Mouse (Mus musculus): ENCODE measurements around the gene Fbf1.

The Fbf1 gene

DNA sequence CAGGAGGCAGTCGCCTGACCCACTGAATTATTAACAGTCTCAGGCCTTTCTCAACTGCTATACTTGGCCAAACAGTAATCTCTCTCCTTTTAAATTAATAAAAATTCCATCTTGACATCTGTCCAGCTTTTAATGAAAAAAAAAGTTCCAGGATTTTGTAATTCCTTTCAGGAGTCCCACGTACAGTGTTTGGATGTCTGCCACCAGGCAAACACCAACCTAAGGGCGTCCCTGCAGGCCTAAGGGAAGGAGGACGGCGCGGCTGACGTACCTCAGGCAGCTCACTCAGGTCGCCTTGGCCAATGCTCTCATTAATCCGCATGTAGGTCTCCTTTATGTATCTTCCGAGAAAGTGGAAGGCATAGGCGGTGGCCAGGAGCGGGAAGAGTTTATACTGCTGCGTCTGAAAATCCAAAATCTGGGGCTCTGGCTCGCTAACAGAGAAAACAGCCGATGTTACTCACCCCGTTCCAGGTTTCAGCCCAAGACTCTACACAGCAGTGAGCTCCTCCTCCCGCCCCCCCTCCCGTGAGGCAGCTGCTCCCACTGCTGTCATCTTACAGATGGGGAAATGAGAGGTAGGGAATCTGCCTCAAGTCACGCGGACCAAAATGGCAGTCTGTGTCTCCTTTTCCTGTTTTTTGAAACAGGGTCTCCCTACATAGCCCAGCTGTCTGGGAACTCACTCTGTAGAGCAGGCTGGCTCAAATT, 10.6 kb upstream of the Fbf1 start:
- in situ Hi-C loops (cut with MboI, MseI), result no loop called here

DNA sequence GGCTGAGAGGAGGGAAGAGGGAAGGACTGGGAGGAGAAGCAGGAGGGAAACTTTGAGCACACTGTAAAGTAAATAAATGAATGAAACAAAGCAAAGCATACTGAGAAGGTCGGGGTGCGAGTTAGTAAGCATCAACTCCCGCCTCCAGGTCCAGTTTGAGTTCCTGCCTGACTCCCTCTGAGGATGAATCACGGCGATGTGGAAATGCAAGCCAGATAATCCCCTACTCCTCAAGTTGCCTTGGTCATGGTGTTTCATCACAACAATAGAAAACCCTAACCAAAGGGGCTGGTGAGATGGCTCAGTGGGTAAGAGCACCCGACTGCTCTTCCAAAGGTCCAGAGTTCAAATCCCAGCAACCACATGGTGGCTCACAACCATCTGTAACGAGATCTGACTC, 8.0 kb upstream of the Fbf1 start:
- in situ Hi-C loops (cut with MboI, MseI), result no loop called here

GRCm38 (mm10) chr11:116174775-116175448, 6.9 kb upstream of the Fbf1 start:
- in situ Hi-C loops (cut with MboI, MseI), result no loop called here

GRCm38 (mm10) chr11:116171959-116172358, 4.0 kb upstream of the Fbf1 start:
- in situ Hi-C loops (cut with MboI, MseI), result no loop called here

- in situ Hi-C loops (cut with MboI, MseI), result no loop called here
These were observed 2.2 kb upstream of the Fbf1 start for GRCm38 (mm10) chr11:116170003-116170800.

GRCm38 (mm10) chr11:116169214-116169613, 1.2 kb upstream of the Fbf1 start:
- in situ Hi-C loops (cut with MboI, MseI), result no loop called here

- in situ Hi-C loops (cut with MboI, MseI), result no loop called here
These were observed 734 bp downstream of the Fbf1 start for GRCm38 (mm10) chr11:116167232-116167631.

DNA sequence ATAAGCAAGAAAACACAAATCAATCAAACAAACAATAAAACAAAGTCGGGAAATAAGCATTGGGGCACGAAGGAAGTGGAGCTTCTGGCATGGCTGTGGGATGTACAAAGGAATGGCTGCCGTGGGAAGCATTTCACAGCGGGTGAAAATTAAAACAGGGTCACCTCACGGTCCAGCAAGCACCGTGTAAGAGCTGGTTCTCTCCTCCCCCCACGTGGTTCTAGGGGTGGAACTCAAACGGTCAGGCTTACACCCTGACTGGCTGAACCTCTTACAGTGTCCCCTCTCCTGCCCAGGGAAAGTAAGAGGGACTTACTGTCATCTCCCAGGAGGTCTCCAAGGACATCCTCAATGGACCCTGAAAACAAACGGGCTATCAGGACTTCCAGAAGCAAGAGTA, 5.0 kb downstream of the Fbf1 start:
- in situ Hi-C loops (cut with MboI, MseI), result no loop called here

DNA sequence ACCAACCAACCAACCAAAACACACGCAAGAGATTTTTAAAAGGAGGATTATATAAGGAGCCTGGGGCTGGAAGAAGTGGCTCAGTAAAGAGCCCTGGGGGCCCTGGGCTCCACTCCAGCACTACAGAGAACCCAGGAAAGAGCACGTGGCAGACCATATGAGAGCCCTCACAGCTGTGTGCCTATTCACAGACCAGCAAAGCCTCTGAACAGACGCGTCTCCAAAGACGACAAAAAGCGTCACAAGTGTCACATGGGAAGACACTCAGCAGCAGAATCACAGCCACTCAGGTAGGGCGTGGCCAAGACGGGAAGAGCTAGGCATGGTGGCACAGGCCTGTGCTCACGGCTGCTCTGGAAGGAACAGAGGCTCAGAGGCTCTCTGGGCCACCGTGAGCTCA, 5.8 kb downstream of the Fbf1 start:
- in situ Hi-C loops (cut with MboI, MseI), result no loop called here

- in situ Hi-C loops (cut with MboI, MseI), result no loop called here
These were observed 6.7 kb downstream of the Fbf1 start for GRCm38 (mm10) chr11:116161312-116161711.

- in situ Hi-C loops (cut with MboI, MseI), result no loop called here
These were observed 17.0 kb downstream of the Fbf1 start for GRCm38 (mm10) chr11:116150960-116151359.

DNA sequence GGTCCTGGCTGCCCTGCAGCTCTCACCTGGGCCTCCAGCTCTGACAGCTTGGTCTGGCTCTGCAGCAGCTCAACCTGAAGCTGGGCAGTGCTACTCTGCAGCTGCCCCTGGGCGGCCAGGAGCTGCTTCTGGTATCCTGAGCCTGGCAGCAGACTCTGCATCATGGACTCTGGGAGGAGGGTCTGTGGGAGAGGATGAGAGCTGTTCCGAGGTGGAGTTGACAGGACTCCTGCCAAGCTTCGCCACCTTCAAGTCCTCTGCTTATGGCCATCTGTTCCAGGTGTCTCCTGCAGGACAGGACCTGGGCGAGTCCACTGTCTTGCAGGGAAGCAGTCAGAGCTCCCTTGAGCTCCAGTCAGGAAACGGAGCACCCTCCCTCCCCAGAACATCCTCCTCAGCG, 18.6 kb downstream of the Fbf1 start:
- in situ Hi-C loops (cut with MboI, MseI), result loop anchor here (10.0 kb wide), 1 partner anchor 305 kb away; no protein-coding TSS in a partner anchor

- in situ Hi-C loops (cut with MboI, MseI), result loop anchor here (10.0 kb wide), 1 partner anchor 306 kb away; no protein-coding TSS in a partner anchor
These were observed 19.2 kb downstream of the Fbf1 start for GRCm38 (mm10) chr11:116148761-116149221.

GRCm38 (mm10) chr11:116146294-116146985, 21.5 kb downstream of the Fbf1 start:
- in situ Hi-C loops (cut with MboI, MseI), result loop anchor here (10.0 kb wide), 1 partner anchor 308 kb away; no protein-coding TSS in a partner anchor

GRCm38 (mm10) chr11:116145481-116146293, 22.3 kb downstream of the Fbf1 start:
- in situ Hi-C loops (cut with MboI, MseI), result loop anchor here (10.0 kb wide), 1 partner anchor 309 kb away; no protein-coding TSS in a partner anchor

DNA sequence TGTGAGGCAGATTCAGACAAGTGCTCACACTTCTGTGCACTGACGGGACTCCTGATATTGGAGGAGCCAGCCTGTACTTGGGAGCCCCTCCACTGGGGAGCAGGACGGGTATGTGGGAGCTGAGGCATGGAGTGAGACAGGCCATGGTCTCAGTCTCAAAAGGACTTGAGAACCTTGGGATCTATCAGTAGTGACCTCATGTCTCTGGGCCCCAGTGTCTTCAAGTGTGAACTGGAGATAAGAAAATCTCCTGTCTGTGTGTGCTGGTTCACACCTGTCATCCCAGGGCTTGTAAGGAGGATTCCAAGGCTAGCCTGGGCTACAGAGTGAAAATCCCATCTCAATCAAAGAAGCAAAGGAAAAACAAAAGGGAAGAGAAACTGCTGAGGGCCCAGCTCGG, 24.5 kb downstream of the Fbf1 start:
- in situ Hi-C loops (cut with MboI, MseI), result loop anchor here (10.0 kb wide), 1 partner anchor 311 kb away; no protein-coding TSS in a partner anchor

GRCm38 (mm10) chr11:116142211-116142991, 25.6 kb downstream of the Fbf1 start:
- in situ Hi-C loops (cut with MboI, MseI), result loop anchor here (10.0 kb wide), 1 partner anchor 312 kb away; no protein-coding TSS in a partner anchor

GRCm38 (mm10) chr11:116138468-116139138, 29.4 kb downstream of the Fbf1 start, which contains the start of gene Mrpl38:
Gene Mrpl38 (minus strand): TSS chr11:116138868.
- in situ Hi-C loops (cut with MboI, MseI), result no loop called here

DNA sequence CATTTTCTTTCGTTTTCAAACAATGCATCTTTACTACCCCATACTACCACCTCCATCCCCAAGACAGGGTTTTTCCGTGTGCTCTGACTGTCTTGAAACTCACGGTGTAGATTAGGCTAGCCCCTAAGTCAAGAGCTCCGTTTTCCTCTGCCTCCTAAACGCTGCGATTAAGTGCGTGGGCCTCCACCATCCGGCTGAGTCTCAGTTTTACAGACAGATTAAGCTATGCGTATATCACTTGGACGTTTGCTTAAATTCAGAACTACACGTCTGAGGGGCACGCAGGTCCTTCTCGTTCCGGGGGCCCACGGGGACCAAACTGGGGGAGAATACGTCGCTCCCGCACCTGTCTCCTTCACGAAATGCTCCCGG, 29.9 kb downstream of the Fbf1 start:
- in situ Hi-C loops (cut with MboI, MseI), result no loop called here

Measured in T-helper 2 cell (primary cell).